Mouse (Mus musculus): ENCODE measurements around the gene Smim27. TPM values are rescaled to one million over a fixed set of nuclear protein-coding genes. Genes with fewer than 3 reads are reported as not detected.
"Not testable (repeated sequence)": the region's sequence is repeated elsewhere in the genome, so short reads cannot be mapped to it uniquely, and the experiment has no call there.

Smim27 gene
- polyA plus RNA-seq, 1 experiment = 6.1 TPM

GRCm38 (mm10) chr4:40254385-40255103 lies 14.8 kb upstream of the Smim27 start:
- no peak for DNase-seq (ENCODE audit: extremely low spot score in 1 of 2, low spot score in 1 of 2)

GRCm38 (mm10) chr4:40264321-40264720 lies 5.1 kb upstream of the Smim27 start:
- no peak for DNase-seq (ENCODE audit: extremely low spot score in 1 of 2, low spot score in 1 of 2)

- DNase-seq (ENCODE audit: extremely low spot score in 1 of 2, low spot score in 1 of 2) = peak in 1 of 2 experiments; percentile 20
Measured at GRCm38 (mm10) chr4:40267681-40268080, 1.7 kb upstream of the Smim27 start.

GRCm38 (mm10) chr4:40268204-40268813 lies 1.1 kb upstream of the Smim27 start:
- peak; percentile 85 to 93 for DNase-seq (ENCODE audit: extremely low spot score in 1 of 2, low spot score in 1 of 2)

GRCm38 (mm10) chr4:40268835-40269234 lies 544 bp upstream of the Smim27 start:
- peak in 1 of 2 experiments; percentile 7 for DNase-seq (ENCODE audit: extremely low spot score in 1 of 2, low spot score in 1 of 2)

- peak; percentile 11 to 19 for DNase-seq (ENCODE audit: extremely low spot score in 1 of 2, low spot score in 1 of 2)
Measured at GRCm38 (mm10) chr4:40278880-40279275, 9.5 kb downstream of the Smim27 start.

- DNase-seq (ENCODE audit: extremely low spot score in 1 of 2, low spot score in 1 of 2) = peak; percentile 79 to 94
Measured at GRCm38 (mm10) chr4:40279276-40279900, 10.0 kb downstream of the Smim27 start, which contains the start of gene Ndufb6. Gene Ndufb6, minus strand, starts transcription at chr4:40279421.

- peak; percentile 62 to 91 for DNase-seq (ENCODE audit: extremely low spot score in 1 of 2, low spot score in 1 of 2)
Measured at GRCm38 (mm10) chr4:40285582-40285981, 16.2 kb downstream of the Smim27 start.

- DNase-seq (ENCODE audit: extremely low spot score in 1 of 2, low spot score in 1 of 2) = no peak
Measured at GRCm38 (mm10) chr4:40287415-40287814, 18.0 kb downstream of the Smim27 start.

GRCm38 (mm10) chr4:40289046-40289445 lies 19.7 kb downstream of the Smim27 start:
- DNase-seq (ENCODE audit: extremely low spot score in 1 of 2, low spot score in 1 of 2) = no peak

- not testable (repeated sequence) for DNase-seq (ENCODE audit: extremely low spot score in 1 of 2, low spot score in 1 of 2)
Measured at GRCm38 (mm10) chr4:40291511-40291910, 22.1 kb downstream of the Smim27 start.

GRCm38 (mm10) chr4:40299169-40299568 lies 29.8 kb downstream of the Smim27 start:
- DNase-seq (ENCODE audit: extremely low spot score in 1 of 2, low spot score in 1 of 2) = no peak

GRCm38 (mm10) chr4:40301076-40301789 lies 31.9 kb downstream of the Smim27 start:
- DNase-seq (ENCODE audit: extremely low spot score in 1 of 2, low spot score in 1 of 2) = peak; percentile 51 to 93

- DNase-seq (ENCODE audit: extremely low spot score in 1 of 2, low spot score in 1 of 2) = no peak
Measured at GRCm38 (mm10) chr4:40302445-40303125, 33.2 kb downstream of the Smim27 start.

- no peak for DNase-seq (ENCODE audit: extremely low spot score in 1 of 2, low spot score in 1 of 2)
Measured at GRCm38 (mm10) chr4:40309682-40310081, 40.3 kb downstream of the Smim27 start.

GRCm38 (mm10) chr4:40310796-40311383 lies 41.5 kb downstream of the Smim27 start:
- DNase-seq (ENCODE audit: extremely low spot score in 1 of 2, low spot score in 1 of 2) = no peak

- no peak for DNase-seq (ENCODE audit: extremely low spot score in 1 of 2, low spot score in 1 of 2)
Measured at GRCm38 (mm10) chr4:40312213-40312612, 42.8 kb downstream of the Smim27 start.

GRCm38 (mm10) chr4:40313026-40313425 lies 43.6 kb downstream of the Smim27 start:
- no peak for DNase-seq (ENCODE audit: extremely low spot score in 1 of 2, low spot score in 1 of 2)

- DNase-seq (ENCODE audit: extremely low spot score in 1 of 2, low spot score in 1 of 2) = no peak
Measured at GRCm38 (mm10) chr4:40317404-40317803, 48.0 kb downstream of the Smim27 start.

Data from frontal cortex, adult 2 months (tissue).